Mouse (Mus musculus) cerebellum, adult 9-11 months (tissue): ENCODE data around the gene Gm45062.
"Not testable (repeated sequence)": the region's sequence is repeated elsewhere in the genome, so short reads cannot be mapped to it uniquely, and the experiment has no call there.

Source experiments
- DNase-seq: peaks from one replicate; pipeline ENCODE4 v3.0.0; 2022

Gene Gm45062

DNA sequence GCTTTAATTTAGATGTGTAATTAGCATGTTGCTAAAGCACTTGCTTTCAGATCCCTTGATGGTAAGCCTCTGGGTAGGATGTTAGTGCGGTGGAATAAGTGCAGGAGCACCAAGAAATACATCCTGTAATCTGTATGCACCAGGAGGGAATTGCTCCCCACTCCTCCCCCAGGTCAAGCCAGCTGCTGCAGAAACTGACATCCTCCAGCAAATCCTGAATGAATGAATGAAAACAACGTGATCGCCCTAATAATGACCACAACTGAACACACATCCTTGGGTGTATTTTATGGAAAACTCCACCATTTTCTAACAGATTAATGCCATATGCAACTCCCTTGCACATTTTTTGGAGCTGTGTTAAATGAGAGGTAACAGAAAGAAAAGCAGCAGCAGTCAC is 252.2 kb downstream of the Gm45062 start:
- DNase-seq = peak; percentile 23

DNA sequence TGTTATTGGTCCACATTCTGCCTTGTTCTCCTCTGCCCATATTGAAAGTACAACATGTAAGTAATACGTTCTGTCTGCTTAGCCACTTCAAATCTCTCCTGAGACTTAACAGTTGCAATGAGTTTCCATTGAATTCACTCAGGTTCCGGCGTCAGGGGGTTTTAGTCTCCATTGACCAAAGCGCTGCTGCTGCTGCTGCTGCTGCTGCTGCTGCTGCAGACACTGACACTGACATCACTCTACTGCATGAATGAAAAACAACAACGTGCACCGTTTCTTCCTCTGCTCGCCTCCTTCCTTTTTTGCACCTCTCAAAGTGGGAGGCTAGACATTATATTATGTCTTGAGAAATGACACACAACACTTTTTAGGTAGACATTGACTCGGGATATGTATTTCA is 253.2 kb downstream of the Gm45062 start:
- DNase-seq = no peak

DNA sequence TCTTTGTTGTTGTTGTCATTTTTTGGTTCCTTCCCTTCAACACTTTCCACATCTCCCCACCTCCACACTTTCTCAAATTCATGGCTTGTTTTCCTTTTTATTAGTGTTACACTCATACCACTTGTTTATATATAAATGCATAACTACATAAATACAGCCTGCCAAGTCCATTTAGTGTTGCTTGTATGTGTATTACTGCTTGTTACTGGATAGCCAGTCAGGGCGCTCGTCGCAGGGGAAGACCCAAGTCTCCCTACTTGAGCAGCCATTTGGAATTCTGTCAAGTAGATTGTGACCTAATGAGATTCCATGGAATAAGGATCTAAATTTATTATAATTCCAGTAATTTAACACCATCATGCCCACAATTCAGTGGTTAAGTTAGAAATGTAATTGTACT is 260.4 kb downstream of the Gm45062 start:
- no peak for DNase-seq

DNA sequence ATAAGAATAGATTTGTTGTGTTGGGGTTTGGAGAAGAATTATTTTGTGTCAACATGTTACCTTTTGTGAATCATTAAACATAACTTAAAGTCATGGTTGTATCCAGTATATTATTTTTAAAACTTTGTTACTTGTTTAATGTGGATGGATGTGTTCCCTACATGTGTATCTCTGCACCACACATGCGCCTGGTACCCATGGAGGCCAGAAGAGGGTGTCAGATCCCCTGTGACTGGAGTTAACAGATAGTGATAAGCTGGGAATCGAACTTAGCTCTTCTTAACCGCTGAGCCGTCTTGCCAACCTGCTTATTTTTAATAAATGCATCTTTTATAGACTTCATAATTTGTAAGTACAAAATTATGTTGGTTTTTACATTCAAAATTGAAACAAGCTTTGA is 262.0 kb downstream of the Gm45062 start:
- DNase-seq = no peak

DNA sequence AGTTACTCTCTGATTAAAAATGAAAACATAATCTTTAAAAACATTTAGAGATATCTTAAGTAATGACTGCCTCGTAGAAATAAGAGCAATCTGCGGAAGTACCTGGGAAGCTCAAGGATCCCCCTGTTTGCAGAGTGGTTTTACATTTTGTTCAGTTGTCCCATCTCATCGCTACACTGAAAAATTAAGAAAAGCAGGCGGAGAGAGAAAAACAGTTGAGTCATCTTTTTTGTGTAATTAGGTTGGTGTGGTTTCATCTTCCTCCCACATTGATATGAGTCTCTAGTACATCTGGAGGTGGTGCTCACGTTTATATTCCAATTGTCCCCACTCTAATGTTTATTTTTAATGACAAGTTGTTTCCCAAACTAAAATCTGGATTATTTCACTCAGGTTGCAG is 265.5 kb downstream of the Gm45062 start:
- no peak for DNase-seq

DNA sequence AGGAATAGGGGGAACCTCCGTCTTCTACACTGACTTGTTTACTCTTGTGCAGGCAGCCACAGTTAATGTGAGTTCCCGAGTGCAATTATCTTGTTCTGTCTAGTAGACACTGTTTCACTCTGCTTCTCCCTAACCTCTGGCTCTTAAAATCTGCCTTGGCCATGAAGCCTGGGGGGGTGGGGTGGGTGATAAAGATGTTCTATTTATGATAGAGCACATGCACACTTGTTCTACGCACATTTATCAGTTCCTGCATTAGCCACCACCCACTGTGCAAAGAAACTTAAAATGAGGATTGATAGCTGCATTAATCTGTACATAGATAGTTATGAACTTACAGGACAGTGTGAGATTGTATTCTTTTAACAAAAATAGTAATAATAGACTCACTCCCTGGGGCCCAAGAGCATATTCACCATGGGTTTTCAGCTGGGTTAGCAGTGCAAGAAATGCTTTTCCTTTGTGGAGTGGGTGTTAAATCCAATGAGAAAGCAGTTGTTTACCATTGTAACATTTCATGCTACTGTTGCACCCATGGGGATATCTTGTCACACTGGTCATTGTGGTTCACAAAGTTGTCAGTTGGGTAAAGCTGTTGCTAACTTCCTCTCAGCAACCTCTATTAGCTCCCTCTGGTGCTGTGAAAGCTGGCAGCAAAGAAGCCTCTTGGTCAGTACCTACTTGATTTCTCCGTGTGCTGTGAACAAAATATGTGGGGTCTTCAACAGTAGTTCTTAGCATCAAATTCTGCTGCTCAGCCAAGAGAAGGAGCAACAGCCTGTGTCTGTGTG is 272.0 kb downstream of the Gm45062 start:
- DNase-seq = no peak

DNA sequence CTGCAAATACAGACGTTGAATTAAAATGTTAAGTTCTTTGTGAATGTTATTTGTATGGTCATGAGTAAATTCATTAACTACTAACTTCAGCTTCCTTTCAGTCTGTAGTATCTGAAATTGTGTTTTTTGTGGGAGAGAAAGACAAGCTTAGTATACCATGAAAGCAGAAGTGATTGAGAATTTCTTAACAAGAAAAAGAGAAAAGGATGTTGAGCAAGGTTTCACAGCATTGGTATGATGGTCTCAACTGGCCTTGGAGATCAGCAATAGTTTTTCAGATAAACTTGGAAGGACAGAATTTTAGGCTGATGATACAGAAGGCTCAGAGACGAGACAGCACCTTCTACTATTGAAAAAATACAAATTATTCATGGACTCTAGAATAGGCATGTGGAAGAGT is 277.7 kb downstream of the Gm45062 start:
- DNase-seq = no peak

DNA sequence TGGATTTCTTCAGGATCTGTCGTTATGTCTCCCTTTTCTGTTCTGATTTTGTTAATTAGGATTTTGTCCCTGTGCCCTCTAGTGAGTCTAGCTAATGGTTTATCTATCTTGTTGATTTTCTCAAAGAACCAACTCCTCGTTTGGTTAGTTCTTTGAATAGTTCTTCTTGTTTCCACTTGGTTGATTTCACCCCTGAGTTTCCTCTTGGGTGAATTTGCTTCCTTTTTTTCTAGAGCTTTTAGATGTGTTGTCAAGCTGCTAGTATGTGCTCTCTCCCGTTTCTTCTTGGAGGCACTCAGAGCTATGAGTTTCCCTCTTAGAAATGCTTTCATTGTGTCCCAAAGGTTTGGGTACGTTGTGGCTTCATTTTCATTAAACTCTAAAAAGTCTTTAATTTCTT is 282.3 kb downstream of the Gm45062 start:
- not testable (repeated sequence) for DNase-seq

DNA sequence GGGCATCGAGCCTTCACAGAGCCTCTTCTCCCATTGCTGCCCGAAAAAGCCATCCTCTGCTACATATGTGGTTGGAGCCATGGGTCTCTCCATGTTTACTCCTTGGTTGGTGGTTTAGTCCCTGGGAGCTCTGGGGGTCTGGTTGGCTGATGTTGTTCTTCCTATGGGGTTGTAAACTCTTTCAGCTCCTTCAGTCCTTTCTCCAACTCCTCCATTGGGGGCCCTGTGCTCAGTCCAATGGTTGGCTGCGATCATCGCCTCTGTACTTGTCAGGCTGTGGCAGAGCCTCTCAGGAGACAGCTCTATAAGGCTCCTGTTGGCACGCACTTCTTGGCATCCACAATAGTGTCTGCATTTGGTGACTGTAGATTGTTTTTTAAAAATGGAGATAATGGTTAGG is 285.6 kb downstream of the Gm45062 start:
- peak; percentile 19 for DNase-seq

DNA sequence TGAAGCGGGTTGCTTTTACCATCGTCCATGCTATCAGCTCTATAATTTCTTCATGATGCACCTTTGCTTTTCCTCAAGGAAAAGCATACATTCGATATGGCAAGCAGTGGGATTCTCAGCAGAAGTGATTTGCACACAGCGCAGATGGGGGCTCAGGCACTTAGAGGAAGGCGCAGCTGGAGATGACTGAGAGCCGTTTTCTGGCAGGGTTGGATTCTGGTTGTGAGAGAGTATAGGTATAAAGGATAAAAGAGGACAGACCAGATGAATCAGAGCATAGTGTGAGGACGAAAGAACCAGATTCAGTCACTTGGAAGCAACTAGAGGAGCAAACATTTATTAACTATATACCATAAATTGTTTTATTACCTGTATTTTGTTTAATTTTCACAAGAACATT is 286.5 kb downstream of the Gm45062 start:
- no peak for DNase-seq

DNA sequence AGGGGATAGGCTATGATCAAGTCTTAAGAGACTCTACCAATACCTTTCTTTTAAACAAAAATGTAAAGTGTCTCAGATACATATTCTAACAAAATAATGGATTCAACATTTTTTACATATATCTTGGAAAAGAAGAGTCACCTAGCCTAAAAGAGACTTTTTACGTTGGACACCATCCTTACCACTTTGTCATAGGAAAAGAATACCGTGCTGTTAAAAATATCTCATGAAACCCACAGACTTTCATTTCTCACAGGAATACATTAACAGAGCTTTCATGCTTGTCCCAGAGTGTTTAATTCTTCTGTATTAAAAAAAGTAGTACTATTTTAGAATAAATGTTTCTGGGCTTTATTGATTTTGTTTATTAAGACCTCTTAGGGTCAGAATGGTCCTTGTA is 291.9 kb downstream of the Gm45062 start:
- DNase-seq = no peak

DNA sequence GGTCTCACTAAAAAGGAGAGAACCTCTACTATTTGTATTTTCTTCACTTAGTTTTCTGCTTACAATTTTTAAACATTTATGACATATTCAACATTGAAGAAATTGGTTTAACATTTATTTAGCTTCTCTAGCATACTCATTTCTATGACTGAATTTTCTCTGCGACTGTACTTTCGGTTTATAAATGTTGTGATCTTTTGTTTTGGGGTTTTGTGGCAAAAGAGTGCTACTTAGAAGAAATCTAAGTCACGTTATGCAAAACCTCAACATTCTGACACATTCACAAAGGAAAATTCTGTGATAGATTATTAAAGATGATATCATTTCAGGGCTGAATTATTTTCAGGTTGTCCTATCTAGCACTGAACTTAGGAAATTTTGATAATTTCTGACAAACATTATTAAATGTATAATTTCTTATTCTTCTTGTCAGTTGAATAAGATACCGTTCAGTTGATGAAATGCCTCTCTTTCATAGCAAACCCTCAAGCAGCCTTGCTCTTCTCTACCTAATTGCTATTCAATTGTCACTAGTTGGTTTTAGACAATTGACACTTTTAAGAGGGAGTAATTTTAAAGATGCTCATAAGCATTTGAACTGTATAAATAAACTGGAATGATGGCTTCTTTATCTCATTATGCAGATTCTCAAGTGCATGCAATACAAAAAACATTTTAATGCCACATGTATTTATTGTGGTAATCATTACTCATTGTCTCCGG is 297.8 kb downstream of the Gm45062 start:
- no peak for DNase-seq

DNA sequence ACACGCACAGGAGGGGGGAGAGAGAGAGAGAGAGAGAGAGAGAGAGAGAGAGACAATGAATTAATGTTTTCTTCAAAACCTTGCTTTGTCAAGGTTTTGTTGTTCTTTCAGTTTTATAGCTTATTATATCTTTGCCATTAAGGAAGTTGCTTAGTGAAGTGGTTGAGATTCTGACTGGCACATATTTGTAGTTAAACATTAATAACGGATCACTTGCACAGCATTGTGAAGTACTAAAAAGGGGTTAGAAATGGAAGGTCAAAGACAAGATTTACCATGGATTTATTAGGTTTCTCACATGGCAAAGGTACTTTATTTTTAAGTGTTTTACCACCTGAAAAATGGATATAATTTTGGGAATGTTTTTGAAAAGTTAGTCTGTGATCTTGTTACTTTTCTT is 301.4 kb downstream of the Gm45062 start:
- DNase-seq = no peak

DNA sequence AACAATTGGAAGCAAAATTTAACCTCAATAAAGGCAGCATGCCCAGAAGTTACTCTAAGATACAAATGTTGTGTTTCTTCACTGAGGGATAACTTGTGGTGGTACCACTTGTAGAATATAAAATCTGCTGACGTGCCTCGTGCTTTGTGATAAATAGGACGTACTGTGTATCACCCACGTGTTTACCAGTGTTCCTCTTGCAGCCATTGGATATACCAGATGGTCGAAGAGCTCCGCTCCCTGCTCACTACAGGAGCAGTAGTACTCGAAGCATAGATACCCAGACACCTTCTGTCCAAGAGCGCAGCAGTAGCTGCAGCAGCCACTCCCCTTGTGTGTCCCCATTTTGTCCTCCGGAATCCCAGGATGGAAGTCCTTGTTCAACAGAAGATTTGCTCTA is 323.1 kb downstream of the Gm45062 start:
- peak; percentile 47 for DNase-seq

DNA sequence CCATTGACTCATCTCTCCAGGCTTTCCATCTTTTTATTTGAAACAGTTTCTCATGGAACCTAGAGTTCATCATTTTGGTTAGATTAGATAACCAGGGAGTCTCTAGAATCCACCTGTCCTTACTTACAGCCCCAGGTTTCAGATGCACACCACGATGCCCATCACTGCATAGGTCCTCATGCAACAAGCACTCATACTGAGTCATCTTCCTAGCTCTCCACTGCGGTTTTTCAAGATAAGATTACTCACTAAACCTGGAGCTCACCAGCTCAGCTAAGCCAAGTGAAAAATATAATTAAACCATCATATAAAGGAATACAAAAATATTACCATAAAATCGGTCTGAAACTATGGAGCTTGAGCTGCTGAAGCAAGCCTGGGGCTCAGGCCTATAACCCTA is 324.6 kb downstream of the Gm45062 start:
- DNase-seq = no peak

DNA sequence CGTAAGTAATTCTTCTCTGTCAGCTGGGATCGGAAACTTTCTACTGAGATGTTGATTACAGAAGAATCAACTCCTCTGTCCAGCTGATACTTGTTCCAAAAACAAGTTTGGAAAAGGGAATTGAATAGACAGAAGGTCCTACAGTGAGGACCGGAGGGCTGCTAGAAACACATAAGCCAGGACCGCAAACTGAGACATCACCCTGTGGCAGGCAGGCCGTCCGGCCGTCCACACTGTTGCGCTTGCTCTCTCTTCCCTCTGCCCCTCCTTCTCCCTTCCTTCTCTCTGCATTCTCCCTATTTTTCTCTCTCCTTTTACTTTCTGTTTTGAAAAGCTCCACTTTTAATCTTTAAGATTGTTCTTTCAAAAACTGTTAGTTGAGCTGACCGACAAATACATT is 332.4 kb downstream of the Gm45062 start:
- no peak for DNase-seq

DNA sequence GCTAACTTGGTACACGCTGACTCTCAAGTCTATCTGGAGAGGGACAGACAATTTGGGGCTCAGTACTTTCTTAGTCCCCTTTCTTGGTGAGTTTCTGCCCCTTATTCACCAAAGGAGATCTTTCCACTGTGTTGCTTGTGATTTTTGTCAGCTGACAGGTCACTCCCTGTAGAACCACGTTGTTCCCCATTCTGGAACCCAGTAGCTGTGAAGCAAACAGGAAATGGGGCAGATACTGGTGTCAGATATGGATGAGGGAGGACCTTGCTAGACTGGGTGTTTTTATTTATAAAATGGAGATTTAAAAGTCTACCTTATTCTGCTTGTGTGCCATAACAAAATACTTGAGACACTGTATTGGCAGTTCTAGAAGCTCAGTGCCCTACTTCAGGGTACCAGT is 358.1 kb downstream of the Gm45062 start:
- no peak for DNase-seq

DNA sequence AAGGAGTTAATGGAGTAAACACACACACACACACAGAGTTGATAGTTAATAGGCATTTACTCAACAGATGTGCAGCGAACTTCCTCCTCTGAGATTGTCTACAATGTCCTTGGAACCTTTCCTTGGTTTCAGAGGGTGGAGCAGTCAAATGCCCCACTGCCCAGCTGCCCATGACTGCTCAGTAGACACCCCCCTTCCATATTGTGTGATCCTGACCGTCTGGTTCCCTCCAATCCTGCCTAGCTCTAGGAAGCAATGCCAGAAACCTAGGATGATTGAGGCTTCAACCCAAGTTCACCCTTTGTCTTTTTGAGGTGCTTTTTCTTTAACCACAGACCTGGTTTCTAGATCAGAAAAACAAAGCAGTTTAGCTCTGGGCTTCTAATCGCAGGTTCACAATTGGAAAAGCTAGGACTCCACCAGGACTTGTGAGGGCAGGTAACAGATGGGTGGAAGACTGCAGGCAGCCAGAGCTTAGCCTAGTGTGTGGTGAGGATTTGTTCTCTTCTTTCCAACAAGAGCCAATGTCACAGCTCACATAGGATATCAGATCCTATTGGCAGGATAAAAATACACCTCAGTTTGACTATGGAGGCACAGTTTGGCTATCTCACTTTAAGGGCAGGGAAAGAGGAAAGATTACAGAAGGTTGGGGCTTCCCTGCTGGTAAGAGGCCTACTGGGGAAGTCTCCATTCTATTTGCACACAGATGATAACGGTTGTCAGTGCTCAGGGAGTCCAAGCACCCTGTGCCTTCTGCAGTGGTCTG is 360.5 kb downstream of the Gm45062 start:
- DNase-seq = peak; percentile 86

DNA sequence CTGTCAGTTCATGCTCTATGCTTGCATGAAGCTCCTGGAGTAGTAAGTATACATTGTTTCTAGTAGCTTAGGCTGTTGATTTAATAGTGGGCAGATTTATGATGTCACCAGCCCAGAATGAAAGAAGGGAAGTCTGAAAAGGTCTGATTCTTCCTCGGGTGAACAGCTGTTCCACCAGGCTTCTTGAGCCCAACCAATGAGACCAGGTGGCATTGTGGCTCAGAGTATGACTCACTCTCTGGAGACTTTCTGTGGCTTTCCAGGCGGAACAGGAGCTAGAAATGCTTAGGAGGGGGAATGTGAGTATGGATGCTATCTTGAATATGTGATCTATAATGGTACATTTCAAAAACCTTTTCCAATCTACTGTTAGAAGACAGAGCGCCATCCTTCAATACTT is 363.8 kb downstream of the Gm45062 start:
- DNase-seq = no peak

DNA sequence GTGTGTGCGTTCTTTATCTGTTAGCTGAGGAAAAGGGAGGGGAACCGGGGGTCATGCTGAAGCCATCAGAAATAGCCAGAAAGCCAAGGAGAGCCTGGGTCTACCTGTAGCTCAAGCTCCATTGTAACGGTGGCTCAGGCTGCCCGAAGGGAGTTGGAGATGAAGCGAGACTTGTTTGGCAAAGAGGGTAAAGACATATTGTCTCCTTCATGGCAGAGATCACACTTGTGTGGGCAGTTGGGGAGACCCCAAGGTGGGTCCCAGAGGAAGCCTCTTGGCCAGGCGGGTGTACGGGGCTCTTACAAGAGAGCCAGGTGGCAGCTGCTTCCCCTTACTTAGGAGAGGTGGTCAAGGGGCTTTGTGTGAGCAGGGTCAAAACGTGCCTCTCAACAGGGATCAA is 369.0 kb downstream of the Gm45062 start:
- DNase-seq = no peak

DNA sequence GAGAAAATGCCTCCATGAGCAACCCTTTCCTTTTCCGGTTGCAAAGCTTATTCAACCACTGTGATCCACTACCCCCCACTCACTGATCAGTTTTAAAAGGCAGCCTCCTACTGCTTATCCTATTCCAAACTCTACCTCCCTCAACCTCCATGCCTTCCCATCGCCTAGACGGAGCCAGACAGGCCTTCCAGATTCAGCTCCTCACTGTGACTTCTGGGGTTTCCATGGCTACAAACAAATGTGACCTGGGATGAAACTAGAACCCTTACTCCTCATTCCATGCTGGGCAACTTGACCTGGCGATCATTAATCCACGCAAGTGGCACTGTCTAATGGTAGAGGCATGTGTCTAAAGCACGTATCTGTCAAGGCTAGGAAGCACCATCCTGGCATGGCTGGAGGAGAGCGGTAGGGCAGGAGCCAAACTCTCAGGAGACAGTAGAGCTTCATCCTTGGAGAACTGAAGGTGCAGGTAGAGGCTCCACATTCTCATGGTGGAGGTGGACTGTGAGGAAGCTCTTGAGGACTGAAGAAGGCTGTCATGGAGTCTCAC is 369.5 kb downstream of the Gm45062 start:
- no peak for DNase-seq

DNA sequence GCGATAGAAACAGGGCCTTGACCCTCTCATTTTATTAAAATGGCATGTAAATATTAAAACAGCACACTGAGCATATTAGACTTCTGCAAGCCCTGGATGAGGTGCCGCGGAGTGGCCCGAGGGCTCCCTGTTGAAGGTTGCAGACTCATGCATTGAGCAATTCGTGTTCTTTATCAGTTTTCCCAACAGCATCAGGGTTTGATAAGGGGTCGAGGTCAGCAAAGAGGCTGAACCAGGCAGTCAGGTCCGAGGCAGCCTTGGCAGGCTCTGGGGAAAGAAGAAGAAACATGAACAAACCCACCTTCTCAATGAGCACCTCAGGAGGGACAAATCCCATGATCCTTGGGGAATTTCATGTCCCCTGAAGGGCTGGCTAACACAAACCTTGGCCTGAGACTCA is 371.3 kb downstream of the Gm45062 start:
- DNase-seq = no peak

DNA sequence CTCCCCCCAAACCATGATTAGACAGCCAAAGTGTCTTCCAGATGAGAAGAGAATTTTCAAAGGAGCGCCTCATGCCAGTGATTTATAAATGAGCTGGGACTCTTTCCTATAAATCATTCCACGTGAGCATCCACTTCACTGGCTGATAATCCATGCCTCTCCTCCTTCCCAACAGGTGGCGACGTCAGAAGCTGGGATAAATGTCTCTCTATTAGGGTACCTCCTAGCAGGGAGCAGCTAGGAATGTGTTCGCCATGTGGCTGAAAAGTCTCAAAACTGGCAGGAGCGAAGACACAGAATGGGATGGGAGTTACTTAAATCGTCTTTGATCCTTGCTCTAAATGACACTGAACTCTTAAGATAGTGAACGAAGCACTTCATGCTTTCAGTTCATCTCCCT is 372.1 kb downstream of the Gm45062 start:
- DNase-seq = no peak
